Mouse (Mus musculus) ovary, adult 18-20 months (tissue): ENCODE data around the gene Pabpc4.
"Not testable (repeated sequence)": the region's sequence is repeated elsewhere in the genome, so short reads cannot be mapped to it uniquely, and the experiment has no call there.

Experiments used
- DNase-seq: peaks from one replicate; pipeline ENCODE4 v3.0.0; 2022; ENCODE audit warnings: low spot score, mixed read lengths

Pabpc4 gene

DNA sequence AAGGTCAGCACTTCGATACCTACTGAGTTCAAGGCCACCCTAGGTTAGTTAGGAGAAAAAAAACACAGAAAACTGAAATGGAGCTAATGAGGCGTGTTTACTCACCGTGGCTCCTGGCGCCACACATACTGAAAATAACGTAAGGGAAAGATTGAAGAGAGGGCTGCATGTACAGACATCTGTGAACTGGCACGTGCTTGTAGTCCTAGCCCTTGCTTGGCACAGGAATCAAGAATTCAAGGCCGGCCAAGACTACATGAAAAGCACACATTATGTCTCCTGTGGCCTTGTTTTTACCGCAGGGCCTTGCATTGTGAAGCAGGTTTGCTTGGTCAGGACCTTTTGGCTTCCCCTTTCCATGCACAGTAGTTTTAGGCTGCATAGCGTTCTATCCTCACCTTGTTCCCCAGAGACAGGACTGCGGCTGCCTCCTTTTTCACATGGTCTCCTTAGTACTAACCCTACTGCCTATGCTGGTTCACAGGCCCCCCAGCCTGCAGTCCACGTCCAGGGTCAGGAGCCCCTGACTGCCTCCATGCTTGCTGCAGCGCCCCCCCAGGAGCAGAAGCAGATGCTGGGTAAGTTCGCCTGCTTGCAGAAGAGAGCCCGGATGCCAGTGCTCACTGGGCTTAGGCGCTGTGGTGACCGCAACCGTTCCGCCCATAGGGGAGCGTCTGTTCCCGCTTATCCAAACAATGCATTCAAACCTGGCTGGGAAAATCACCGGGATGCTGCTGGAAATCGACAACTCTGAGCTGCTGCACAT, 35.2 kb downstream of the Pabpc4 start:
- DNase-seq: peak; percentile 32

GRCm38 (mm10) chr4:123298226-123298625, 36.1 kb downstream of the Pabpc4 start:
- no peak for DNase-seq

- no peak for DNase-seq
These were observed 37.0 kb downstream of the Pabpc4 start for GRCm38 (mm10) chr4:123298980-123299670.

- DNase-seq: no peak
These were observed 43.6 kb downstream of the Pabpc4 start for GRCm38 (mm10) chr4:123305789-123306188.

- DNase-seq: no peak
These were observed 44.8 kb downstream of the Pabpc4 start for GRCm38 (mm10) chr4:123306999-123307398.

DNA sequence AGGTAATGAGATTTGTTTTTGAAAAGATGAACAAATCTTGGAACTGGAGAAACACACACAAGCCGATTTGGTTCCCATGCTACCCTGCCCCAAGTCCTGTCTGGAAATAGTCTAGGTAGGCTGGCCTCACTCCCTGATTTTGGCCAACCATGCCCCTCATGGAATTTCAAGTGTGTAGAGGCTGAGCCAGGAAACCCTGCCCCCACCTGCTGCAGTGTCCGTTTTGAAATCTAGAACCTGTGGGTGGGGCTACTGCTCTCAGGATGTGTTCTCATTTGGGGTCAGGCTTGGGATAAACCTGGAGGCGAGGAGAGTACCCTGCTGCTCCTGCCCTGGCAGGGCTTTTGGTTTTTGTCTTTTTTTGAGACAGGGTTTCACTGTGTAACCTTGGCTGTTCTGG, 46.1 kb downstream of the Pabpc4 start:
- DNase-seq: no peak

DNA sequence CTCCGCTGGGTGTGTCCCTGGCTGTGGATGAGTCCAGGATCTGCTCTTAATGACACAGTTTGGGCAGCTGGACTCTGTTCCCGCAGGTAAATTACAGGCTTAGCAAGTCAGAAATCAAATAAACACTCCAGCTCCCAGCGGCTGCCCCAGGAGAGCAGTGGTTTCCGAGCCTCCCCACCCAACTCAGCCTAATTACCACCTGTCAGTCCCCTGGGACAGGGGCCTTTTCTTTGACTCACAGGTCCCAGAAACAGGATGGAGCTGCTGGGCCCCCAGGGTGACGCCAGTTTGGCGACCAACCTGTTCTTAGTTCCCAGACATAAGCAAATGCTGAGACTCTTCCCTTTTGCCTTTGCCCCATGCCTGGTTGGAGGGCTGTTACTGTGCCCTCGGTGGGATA, 49.7 kb downstream of the Pabpc4 start:
- DNase-seq: no peak

DNA sequence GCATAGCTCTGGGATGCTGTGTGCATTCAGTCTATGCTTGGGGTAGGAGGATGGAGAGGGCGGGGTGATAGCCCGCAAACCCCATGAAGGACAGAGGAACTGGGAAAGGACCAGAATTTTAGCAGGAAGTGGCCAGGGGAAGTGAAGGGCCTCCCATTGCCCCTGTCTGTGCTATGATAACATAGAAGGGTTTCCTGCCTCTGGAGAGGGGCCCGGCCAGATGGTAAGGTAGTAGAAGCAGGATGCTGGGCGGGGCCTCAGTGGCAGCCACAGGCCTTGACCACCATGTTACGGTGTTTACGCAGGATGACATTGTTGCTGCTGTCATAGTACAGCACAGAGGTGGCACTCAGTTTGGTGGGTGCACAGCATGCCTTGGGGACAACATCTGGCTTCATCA, 50.9 kb downstream of the Pabpc4 start:
- no peak for DNase-seq

DNA sequence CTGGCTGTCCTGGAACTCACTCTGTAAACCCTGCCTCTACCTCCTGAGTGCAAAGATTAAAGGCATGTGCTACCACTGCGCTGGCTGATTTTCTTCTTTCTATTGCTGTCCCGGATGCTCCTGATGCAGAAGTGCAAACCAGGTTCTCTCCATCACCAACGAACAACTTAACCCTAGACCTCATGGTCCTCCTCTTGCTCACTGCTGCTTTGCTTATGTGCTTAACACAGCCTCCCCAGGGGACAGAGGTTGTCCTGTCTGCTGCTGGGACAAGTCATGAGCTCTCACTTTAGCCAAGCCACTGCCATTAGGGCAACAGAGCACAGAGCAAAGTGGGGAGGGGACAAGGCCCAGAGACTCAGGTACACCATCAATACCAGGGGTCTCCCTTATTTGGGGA, 52.3 kb downstream of the Pabpc4 start:
- no peak for DNase-seq

GRCm38 (mm10) chr4:123322910-123323309, 60.8 kb downstream of the Pabpc4 start:
- not testable (repeated sequence) for DNase-seq

DNA sequence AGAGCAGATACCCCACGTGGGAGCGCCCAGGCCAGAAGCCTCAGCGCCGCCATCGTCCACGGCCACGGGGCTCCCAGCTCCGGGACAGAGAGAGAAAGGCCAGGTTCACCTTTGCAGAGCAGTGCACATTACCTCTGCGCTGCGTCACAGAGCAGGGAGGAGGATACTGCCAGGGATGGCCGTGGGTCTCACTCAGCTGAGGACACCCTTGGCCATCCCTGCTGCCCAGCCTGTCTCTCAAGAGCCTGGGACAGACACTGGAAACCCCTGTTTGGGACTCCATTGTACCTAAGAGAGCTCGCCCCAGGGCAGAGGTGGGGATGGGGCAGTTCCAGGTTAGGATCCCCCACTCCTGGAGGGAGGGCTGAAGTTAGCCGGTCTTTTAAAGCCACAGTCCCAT, 61.4 kb downstream of the Pabpc4 start, which contains the start of gene Oxct2a:
TSS of gene Oxct2a (minus strand) at position 101 of the 400 bp plus-strand sequence.
- no peak for DNase-seq

GRCm38 (mm10) chr4:123326087-123326486, 63.9 kb downstream of the Pabpc4 start:
- peak; percentile 33 for DNase-seq

GRCm38 (mm10) chr4:123327630-123328029, 65.5 kb downstream of the Pabpc4 start:
- no peak for DNase-seq

DNA sequence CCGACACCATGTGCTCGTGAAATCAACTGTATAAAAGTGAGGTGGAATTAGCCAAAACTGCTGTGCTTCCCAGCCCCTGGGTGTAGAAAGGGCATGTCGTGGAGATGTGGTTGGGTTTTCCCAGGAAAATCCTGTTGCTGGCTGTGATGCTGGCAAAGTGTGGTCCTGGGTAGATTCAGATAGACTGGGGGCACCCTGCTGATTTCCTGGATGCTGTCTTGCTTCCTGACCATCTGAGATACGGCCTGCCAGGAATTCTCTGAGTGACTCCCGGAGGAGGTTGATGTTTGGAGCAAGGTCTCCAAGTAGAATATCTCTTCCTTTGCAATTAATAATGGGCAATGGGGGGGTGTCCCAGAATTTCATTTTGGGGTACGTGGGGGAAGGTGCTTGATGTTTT, 66.8 kb downstream of the Pabpc4 start:
- DNase-seq: no peak

DNA sequence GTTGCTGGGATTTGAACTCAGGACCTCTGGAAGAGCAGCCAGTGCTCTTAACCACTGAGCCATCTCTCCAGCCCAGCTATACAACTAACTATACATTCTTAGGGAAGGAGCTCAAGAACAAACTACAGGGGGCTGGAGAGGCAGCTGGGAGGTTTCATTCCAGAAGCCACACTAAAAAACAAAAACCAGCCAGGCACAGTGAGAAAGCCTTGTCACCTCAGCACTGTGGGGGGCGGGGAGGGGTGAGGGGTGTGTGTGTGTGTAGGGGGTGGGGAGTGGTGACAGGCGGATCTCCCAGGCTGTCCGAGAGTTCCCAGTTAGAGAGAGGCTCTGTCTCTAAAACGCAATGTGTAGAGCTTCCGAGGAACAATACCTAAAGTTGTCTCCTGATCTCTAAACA, 69.2 kb downstream of the Pabpc4 start:
- DNase-seq: no peak

DNA sequence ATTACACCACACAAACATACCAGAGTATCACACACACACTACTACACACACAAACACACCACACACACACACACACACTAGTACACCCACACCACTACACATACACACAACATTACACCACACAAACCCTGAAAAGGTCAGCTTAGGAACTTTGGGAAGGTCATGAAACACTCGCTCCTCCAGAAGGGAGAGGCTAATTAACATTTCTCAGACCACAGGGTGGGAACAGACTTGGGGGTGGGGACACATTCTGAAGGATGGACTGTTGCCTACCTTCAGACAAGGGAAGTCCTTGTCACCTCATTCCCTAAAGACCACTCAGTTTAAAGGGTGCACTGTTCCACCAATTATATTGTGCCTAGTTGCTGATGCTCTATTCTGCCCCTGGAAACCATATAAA, 69.8 kb downstream of the Pabpc4 start:
- DNase-seq: not testable (repeated sequence)

DNA sequence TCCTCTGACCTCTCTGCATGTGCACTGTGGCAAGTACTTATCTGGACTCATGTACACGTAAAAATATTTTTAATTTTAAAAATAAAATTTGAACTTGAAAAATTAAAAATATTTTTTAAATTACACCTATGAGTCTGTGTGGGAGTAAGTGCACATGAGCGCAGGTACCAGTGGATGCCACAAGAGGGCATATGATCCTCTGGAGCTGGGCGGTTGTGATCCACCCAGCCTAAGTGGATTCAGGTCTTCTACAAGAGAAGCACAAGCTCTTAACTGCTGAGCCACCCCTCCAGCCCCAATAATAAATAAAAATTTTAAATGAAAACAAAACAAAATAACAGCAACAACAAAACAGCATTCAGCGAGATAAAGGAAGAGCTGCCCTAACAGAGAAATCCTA, 71.0 kb downstream of the Pabpc4 start:
- no peak for DNase-seq

- DNase-seq: no peak
These were observed 72.0 kb downstream of the Pabpc4 start for GRCm38 (mm10) chr4:123334177-123334576.

- not testable (repeated sequence) for DNase-seq
These were observed 73.1 kb downstream of the Pabpc4 start for GRCm38 (mm10) chr4:123335244-123335643.

DNA sequence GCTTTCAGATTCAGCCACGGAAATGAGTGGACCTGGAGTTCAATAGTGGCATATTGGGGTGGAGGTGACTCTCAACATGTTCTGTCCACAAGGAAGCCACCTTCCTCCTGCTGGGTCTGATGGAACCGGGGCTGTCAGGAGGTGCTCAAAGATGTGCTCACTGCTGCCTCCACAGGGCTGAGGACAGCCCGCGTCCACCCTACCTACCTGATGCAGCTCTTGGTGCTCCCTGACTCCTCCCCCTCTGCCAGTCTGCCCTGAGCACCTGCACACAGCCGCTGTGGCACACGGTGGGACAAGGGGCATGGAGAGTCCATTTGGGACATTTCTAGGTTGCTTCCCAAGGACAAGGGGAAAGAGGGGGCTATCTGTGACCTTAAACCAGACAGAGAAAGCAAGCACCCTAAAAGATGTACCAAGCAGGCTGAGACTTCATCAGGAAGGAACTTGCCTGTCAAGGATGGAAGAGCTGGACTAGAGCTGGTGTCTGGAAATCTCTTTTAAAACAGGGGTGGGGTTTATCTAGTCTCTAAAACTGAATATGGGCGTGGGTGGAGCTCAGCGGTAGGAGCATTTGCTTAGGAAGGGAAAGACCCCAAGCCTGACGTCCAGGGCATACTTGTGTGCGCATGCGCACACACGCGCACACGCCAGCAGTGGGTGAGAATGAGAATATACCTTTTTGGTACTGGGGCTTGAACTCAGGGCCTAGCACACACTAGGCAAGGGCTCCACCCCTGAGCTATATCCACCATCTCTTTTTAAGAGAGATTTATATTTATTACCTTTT, 73.8 kb downstream of the Pabpc4 start:
- no peak for DNase-seq

DNA sequence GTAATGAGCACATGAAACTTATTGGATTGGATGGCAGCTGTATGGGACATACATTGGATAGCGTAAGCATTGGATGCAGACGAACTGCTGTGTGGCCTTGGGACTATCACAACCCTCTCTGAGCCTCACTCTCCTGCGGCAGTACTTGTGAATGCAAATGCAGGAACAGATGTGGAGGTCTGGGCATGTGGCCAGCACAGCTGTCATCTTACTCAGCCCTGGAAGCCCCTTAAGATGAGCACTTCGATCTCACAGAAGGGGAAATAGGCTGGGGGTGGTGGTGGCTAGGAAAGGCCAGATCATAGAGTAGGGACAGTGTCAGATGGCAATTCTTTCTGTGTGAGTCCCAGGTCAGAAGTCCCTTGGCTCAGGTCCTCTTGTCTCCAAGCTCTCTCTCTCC, 75.5 kb downstream of the Pabpc4 start:
- DNase-seq: no peak

DNA sequence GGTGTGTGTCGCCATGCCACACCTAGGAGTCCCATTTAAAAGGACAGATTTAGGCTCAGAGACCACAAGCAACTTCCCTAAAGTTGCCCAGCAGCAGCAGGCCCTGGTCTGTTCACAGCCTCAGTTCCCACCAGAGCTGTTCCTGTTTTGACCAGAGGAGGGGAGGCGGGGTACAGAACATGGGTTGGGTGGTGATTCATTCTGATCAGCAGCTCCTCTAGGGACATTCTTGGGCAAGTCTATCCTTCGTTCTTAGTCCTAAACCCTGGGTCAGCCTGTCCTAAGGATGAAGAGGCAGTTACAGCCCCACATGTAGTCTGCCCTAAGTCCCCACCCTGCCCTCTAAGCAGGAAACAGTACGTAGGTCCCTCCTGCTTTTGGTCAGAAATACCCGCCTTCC, 78.1 kb downstream of the Pabpc4 start:
- DNase-seq: no peak
